Mouse (Mus musculus): Measurements from ENCODE around the gene Zscan20. TPM values are rescaled to one million over a fixed set of nuclear protein-coding genes. Genes with fewer than 3 reads are reported as not detected.
"Not testable (repeated sequence)": the region's sequence is repeated elsewhere in the genome, so short reads cannot be mapped to it uniquely, and the experiment has no call there.

The Zscan20 gene
- polyA plus RNA-seq, 1 experiment from 2014 or later = 5.5 TPM

- Histone ChIP-seq H3K4me2 (replicated peaks) (no peak overlapping the region), H3K4me3 (no peak overlapping the region), H3K27me3 (no peaks in the 10 kb centered on the region), H3K36me3 (no peaks in the 10 kb centered on the region), H3K9ac (replicated peaks) (no peak overlapping the region), H3K4me1 (0 out of 2 replicates have a peak, but pooled peaks cover 4% of the 10 kb centered on the region), H3K27ac (replicated peaks) (no peak overlapping the region), H3K9me3 (no peaks in the 10 kb centered on the region)
- no peak for ATAC-seq (replicated peaks)
- WGBS = 67% methylated on average over 11 of the region's 11 CpGs
Measured at GRCm38 (mm10) chr4:128637250-128637649, 27.4 kb upstream of the Zscan20 start.

- no peaks in the 10 kb centered on the region for H3K9me3 ChIP-seq
- WGBS = 54% methylated on average over 10 of the region's 10 CpGs
- no peak overlapping the region for H3K4me3 ChIP-seq
- ATAC-seq (replicated peaks) = no peak
- no peak overlapping the region for H3K27ac ChIP-seq (replicated peaks)
- no peak overlapping the region for H3K4me2 ChIP-seq (replicated peaks)
- no peaks in the 10 kb centered on the region for H3K27me3 ChIP-seq
- H3K36me3 ChIP-seq = no peaks in the 10 kb centered on the region
- no peak overlapping the region for H3K9ac ChIP-seq (replicated peaks)
- 0 out of 2 replicates have a peak, but pooled peaks cover 4% of the 10 kb centered on the region for H3K4me1 ChIP-seq
Measured at GRCm38 (mm10) chr4:128635894-128636585, 26.1 kb upstream of the Zscan20 start.

- H3K27me3 ChIP-seq = no peaks in the 10 kb centered on the region
- no peak overlapping the region for H3K4me3 ChIP-seq
- no peaks in the 10 kb centered on the region for H3K9me3 ChIP-seq
- WGBS = 74% methylated on average over 7 of the region's 7 CpGs
- 0 out of 2 replicates have a peak, but pooled peaks cover 4% of the 10 kb centered on the region for H3K4me1 ChIP-seq
- H3K9ac ChIP-seq (replicated peaks) = no peak overlapping the region
- no peaks in the 10 kb centered on the region for H3K36me3 ChIP-seq
- no peak overlapping the region for H3K4me2 ChIP-seq (replicated peaks)
- ATAC-seq (replicated peaks) = no peak
- no peak overlapping the region for H3K27ac ChIP-seq (replicated peaks)
Measured at GRCm38 (mm10) chr4:128635451-128635850, 25.6 kb upstream of the Zscan20 start.

DNA sequence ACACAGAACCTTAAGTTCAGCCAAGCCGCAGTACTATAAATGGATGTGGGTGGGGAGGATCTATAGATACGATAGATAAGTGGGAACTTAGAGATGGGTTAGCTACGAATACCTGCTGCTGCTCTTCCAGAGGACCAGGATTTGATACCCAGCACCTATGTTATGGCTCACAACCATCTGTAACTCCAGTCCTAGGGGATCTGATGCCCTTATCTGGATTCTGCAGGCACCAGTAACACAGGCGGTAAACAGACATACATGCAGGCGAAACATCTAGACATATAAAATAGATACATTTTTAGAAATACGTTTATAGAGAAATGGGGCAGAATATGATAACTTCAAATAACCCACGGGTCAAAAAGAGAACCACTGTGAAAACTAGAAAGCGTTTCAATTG, 11.2 kb upstream of the Zscan20 start:
- Histone ChIP-seq H3K36me3 (no peaks in the 10 kb centered on the region), H3K27me3 (no peaks in the 10 kb centered on the region), H3K27ac (replicated peaks) (no peak overlapping the region), H3K9me3 (no peaks in the 10 kb centered on the region), H3K9ac (replicated peaks) (no peak overlapping the region), H3K4me2 (replicated peaks) (no peak overlapping the region), H3K4me3 (no peak overlapping the region), H3K4me1 (no peaks in the 10 kb centered on the region)
- no peak for ATAC-seq (replicated peaks)
- WGBS = 92% methylated on average over 8 of the region's 8 CpGs

GRCm38 (mm10) chr4:128620572-128620971, 10.7 kb upstream of the Zscan20 start:
- WGBS = 84% methylated on average over 6 of the region's 6 CpGs
- Histone ChIP-seq H3K4me1 (no peaks in the 10 kb centered on the region), H3K27me3 (no peaks in the 10 kb centered on the region), H3K4me2 (replicated peaks) (no peak overlapping the region), H3K9me3 (no peaks in the 10 kb centered on the region), H3K27ac (replicated peaks) (no peak overlapping the region), H3K36me3 (no peaks in the 10 kb centered on the region), H3K4me3 (no peak overlapping the region), H3K9ac (replicated peaks) (no peak overlapping the region)
- no peak for ATAC-seq (replicated peaks)

GRCm38 (mm10) chr4:128618963-128619362, 9.1 kb upstream of the Zscan20 start:
- 51% methylated on average over 2 of the region's 2 CpGs for WGBS
- H3K9me3 ChIP-seq = no peaks in the 10 kb centered on the region
- no peaks in the 10 kb centered on the region for H3K27me3 ChIP-seq
- H3K36me3 ChIP-seq = no peaks in the 10 kb centered on the region
- no peaks in the 10 kb centered on the region for H3K4me1 ChIP-seq
- no peak overlapping the region for H3K9ac ChIP-seq (replicated peaks)
- H3K4me3 ChIP-seq = no peak overlapping the region
- no peak overlapping the region for H3K27ac ChIP-seq (replicated peaks)
- no peak overlapping the region for H3K4me2 ChIP-seq (replicated peaks)
- no peak for ATAC-seq (replicated peaks)

DNA sequence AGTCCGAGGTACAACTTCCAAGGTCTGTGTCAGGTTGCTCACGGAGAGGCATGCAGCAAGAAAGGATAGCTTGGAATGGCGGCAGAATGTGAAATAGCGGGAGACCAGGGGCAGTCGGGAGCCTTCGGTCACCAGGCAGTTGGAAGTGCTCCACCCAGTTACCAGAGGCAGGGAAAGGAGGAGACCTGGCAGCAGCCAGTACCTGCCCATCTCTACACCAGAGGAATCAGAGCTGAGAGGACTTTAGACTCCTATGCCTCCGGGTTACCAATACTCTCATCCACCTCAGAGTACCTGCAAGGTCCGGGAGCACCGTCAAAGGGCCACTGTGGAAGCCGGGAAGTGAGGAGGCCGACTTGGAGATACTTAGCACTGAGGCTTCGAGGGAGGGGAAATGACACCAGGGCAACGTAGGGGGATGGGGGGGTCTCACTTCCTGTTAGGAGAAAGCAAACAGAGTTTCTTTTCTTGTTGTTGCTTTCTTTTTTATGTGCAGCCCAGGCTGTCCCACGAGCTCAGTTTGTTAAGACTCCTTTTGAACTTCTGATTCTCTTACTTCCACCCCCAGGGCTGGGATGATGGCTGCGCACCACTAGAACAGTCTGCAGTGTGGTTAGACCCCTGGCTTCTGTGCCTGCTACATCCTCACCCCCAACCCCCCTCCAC, 8.5 kb upstream of the Zscan20 start, which contains the start of gene Tlr12:
TSS of gene Tlr12 (minus strand) at position 374 of the 666 bp plus-strand sequence.
- Histone ChIP-seq H3K9me3 (no peaks in the 10 kb centered on the region), H3K27me3 (no peaks in the 10 kb centered on the region), H3K27ac (replicated peaks) (no peak within 1 kb of the TSS), H3K36me3 (no peaks in the 10 kb centered on the region), H3K9ac (replicated peaks) (no peak within 1 kb of the TSS), H3K4me2 (replicated peaks) (no peak within 1 kb of the TSS), H3K4me3 (no peak within 1 kb of the TSS), H3K4me1 (no peaks in the 10 kb centered on the region)
- 79% methylated on average over 15 of the region's 15 CpGs for WGBS
- no peak for ATAC-seq (replicated peaks)

DNA sequence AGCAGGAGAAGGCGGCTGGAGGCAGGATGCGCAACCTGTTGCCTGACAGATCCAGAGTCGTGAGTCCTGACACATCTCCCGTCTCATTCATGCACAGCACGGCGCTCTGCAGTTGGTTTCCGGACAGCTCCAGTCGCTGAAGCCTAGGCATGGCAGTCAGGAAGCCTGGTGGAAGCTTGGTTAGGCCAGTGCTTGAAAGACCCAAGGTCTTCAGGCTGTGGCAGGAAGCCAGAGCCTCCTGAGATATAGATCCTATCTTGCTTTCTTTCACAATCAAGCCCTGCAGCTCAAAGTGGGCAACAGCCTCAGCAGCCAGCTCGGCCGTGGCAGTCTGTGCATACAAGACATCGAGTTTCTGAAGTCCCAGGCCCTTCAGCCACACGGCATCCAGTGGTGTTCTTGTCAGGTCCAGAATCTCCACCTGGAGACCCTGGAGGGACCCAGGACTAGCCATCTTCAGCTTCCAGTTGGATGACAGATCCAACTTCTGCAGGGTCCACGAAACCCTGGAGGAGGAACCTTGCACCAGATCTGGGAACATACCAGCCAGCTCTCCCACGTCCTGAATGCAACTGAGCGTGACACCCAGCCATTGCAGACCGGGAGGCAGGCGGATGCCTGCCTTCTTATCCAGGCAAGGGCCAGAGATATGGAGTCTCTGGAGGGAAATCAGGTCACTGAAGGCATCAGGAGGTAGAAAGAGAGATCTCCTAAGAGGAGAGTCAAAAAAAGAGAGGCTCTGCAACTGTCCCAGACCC, 7.6 kb upstream of the Zscan20 start:
- WGBS = 82% methylated on average over 17 of the region's 17 CpGs
- Histone ChIP-seq H3K4me1 (no peaks in the 10 kb centered on the region), H3K27me3 (no peaks in the 10 kb centered on the region), H3K4me2 (replicated peaks) (no peak overlapping the region), H3K9me3 (no peaks in the 10 kb centered on the region), H3K4me3 (no peak overlapping the region), H3K27ac (replicated peaks) (no peak overlapping the region), H3K9ac (replicated peaks) (no peak overlapping the region), H3K36me3 (no peaks in the 10 kb centered on the region)
- no peak for ATAC-seq (replicated peaks)

DNA sequence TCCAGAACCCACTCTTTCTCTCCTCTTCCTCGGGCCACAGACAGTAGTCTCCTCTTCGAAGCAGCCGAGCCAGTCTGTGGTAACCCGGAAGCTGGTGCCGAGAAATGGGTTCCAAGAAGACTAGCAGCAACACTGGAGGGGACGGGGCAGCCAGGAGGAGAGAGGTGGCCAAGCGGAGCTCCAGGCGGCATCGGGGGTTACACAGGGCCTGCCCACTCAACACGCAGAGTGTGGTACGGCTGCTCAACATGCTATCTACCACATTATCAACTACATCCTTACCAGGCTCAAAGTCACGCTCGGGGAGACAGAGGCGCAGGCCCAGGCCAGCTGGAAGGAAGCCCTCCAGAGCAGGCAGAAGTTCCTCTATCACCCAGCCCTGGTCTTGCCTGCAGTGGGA, 5.9 kb upstream of the Zscan20 start:
- Histone ChIP-seq H3K4me2 (replicated peaks) (no peak overlapping the region), H3K4me3 (no peak overlapping the region), H3K36me3 (no peaks in the 10 kb centered on the region), H3K4me1 (peaks cover under 1% of the 10 kb centered on the region; the same call in 1 of the 2 replicates), H3K27ac (replicated peaks) (no peak overlapping the region), H3K27me3 (no peaks in the 10 kb centered on the region), H3K9ac (replicated peaks) (no peak overlapping the region), H3K9me3 (no peaks in the 10 kb centered on the region)
- no peak for ATAC-seq (replicated peaks)
- WGBS = 89% methylated on average over 14 of the region's 14 CpGs

DNA sequence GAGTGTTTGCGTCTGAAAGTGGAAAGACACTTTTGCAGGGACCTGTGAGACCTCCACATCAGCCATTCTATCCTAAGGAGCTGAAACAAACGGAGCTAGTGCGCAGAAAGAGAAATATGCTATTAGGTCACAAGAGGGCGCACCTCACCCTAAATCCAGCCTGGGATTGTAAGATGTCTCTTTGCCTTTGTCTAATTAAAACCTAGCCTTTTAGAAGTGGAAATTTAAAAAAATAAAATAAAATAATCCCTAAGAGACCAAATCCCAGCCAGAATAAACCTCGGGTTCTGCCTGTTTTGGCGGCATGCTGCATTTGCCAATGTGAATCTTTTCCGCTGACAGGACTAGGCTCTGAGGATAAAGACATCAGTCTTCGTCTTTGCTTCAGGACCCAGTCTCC, 3.4 kb upstream of the Zscan20 start:
- Histone ChIP-seq H3K27me3 (no peaks in the 10 kb centered on the region), H3K9me3 (no peaks in the 10 kb centered on the region), H3K4me2 (replicated peaks) (no peak overlapping the region), H3K4me3 (no peak overlapping the region), H3K9ac (replicated peaks) (no peak overlapping the region), H3K27ac (replicated peaks) (peak overlapping the region; percentile 56), H3K4me1 (peaks cover 17% of the 10 kb centered on the region), H3K36me3 (no peaks in the 10 kb centered on the region)
- ATAC-seq (replicated peaks) = no peak
- WGBS = 20% methylated on average over 8 of the region's 8 CpGs

DNA sequence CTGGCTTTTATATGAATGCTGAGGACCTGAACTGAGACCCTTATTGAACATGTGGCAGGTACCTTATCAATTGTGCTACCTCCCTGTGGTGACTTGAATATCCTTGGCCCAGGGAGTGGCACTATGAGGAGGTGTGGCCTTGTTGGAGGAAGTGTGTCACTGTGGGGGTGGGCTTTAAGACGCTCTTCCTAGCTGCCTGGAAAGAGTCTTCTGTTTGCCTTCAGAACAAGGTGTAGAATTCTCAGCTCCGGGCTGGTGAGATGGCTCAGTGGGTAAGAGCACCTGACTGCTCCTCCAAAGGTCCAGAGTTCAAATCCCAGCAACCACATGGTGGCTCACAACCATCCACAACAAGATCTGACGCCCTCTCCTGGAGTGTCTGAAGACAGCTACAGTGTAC, 1.8 kb upstream of the Zscan20 start:
- not testable (repeated sequence) for H3K9me3 ChIP-seq; H3K4me3 ChIP-seq; H3K4me2 ChIP-seq (replicated peaks); H3K9ac ChIP-seq (replicated peaks); H3K27ac ChIP-seq (replicated peaks); H3K27me3 ChIP-seq; ATAC-seq (replicated peaks); H3K36me3 ChIP-seq
- H3K4me1 ChIP-seq = peaks cover 21% of the 10 kb centered on the region
- WGBS = 78% methylated on average over 3 of the region's 3 CpGs

DNA sequence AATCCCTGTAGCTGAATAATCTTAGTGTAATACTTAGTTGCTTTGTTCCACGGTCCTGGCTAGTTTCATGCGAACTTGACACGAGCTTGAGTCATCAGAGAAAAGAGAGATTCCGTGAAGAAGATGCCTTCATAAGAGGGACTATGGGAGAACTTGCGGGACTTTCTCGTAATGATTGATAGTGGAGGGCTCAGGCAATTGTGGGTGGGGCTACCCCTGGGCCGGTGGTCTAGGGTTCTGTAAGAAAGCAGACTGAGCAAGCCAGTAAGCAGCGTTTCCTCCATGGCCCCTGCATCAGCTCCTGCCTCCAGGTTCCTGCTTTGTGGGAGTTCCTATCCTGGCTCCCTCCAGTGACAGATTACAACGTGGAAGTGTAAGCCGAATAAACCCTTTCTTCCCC, 808 bp upstream of the Zscan20 start:
- no peaks in the 10 kb centered on the region for H3K36me3 ChIP-seq
- H3K4me2 ChIP-seq (replicated peaks) = peak overlapping the region; percentile 78
- peak overlapping the region; percentile 68 for H3K4me3 ChIP-seq
- H3K9ac ChIP-seq (replicated peaks) = no peak overlapping the region
- whole genome bisulfite sequencing = 30% methylated on average over 10 of the region's 10 CpGs
- peaks cover 24% of the 10 kb centered on the region for H3K4me1 ChIP-seq
- no peak overlapping the region for H3K27ac ChIP-seq (replicated peaks)
- ATAC-seq (replicated peaks) = no peak
- H3K27me3 ChIP-seq = no peaks in the 10 kb centered on the region
- H3K9me3 ChIP-seq = no peaks in the 10 kb centered on the region

All from forebrain, embryonic 15.5 days (tissue).